Comparison of ENCODE assay signal across 32 mouse cellular contexts in genomic region chr11:32307006-32307405, GRCm38 (mm10). TPM values are rescaled to one million over a fixed set of nuclear protein-coding genes. Genes with fewer than 3 reads are reported as not detected.
DNase-seq lines count a peak whose midpoint lies in the region; ATAC-seq and TF ChIP-seq lines count a peak whose summit lies in the region.
"Had no signal": no experiment of that assay in that cellular context is flagged by ENCODE, and none has a peak within 500 bp of the region (broad histone marks: within the 10 kb centered on the region; RNA-seq: fewer than 3 reads in every experiment).

No protein-coding gene starts in this region.

- no peaks in the 10 kb centered on the region for H3K4me1 ChIP-seq in liver, embryonic 11.5 days (replicated peaks; ENCODE audit: control insufficient read depth, insufficient read depth, low read length)
- peaks cover 3 to 11% of the 10 kb centered on the region in 2 experiments for H3K4me1 ChIP-seq in liver, embryonic 14.5 days (replicated peaks; ENCODE audit: control insufficient read depth in 2 of 2, insufficient read depth in 2 of 2, low read length in 1 of 2)
- H3K4me1 ChIP-seq in liver, postnatal 0 days (ENCODE audit: insufficient read depth) = no peaks in the 10 kb centered on the region
- no peaks in the 10 kb centered on the region for H3K4me1 ChIP-seq in lung, adult 2 months (ENCODE audit: control insufficient read depth, insufficient read depth, low read length)
- H3K4me1 ChIP-seq: embryonic facial prominence, embryonic 12.5 days; embryonic facial prominence, embryonic 15.5 days; hindbrain, embryonic 15.5 days had no signal

- no peak overlapping the region for H3K4me2 ChIP-seq in liver, embryonic 11.5 days
- peak overlapping the region; percentile 17; the same call in 1 of the 2 replicates for H3K4me2 ChIP-seq in liver, embryonic 14.5 days (ENCODE audit: low read depth)
- no peak overlapping the region for H3K4me2 ChIP-seq in liver, postnatal 0 days (ENCODE audit: low read depth, low read length)
- H3K4me2 ChIP-seq: embryonic facial prominence, embryonic 12.5 days; embryonic facial prominence, embryonic 15.5 days; forebrain, embryonic 13.5 days; heart, embryonic 11.5 days; hindbrain, embryonic 12.5 days; hindbrain, embryonic 15.5 days had no signal

- no peak overlapping the region for H3K4me3 ChIP-seq in liver, embryonic 11.5 days (ENCODE audit: low read depth, low read length)
- H3K4me3 ChIP-seq in liver, embryonic 14.5 days (ENCODE audit: insufficient read depth in 1 of 2, low read depth in 2 of 2, low read length in 2 of 2) = no peak overlapping the region
- H3K4me3 ChIP-seq in liver, postnatal 0 days (ENCODE audit: low read depth, low read length) = no peak overlapping the region
- no peak overlapping the region for H3K4me3 ChIP-seq in lung, adult 2 months (replicated peaks; ENCODE audit: extremely low read depth, low read depth, low read length)
- H3K4me3 ChIP-seq: embryonic facial prominence, embryonic 12.5 days; embryonic facial prominence, embryonic 15.5 days; forebrain, embryonic 10.5 days; forebrain, embryonic 13.5 days; hindbrain, embryonic 12.5 days; hindbrain, embryonic 15.5 days had no signal

- DNase-seq in liver, embryonic 11.5 days (ENCODE audit: low spot score) = no peak
- no peak for DNase-seq in liver
- DNase-seq in liver, embryonic 14.5 days (ENCODE audit: low read depth in 3 of 3, low spot score in 3 of 3) = no peak
- no peak for DNase-seq in liver, postnatal 0 days
- no peak for DNase-seq in lung, adult 2 months
- no peak for DNase-seq in adrenal gland, postnatal 36 days
- DNase-seq: adrenal gland, postnatal 10 days; cerebellum, adult 11 months; cerebellum, adult 2 months; cerebellum, adult 9-11 months; cerebellum, postnatal 25 days; gastrocnemius, postnatal 10 days; heart, adult 11 months had no signal

- H3K9me3 ChIP-seq in liver, embryonic 11.5 days (ENCODE audit: control insufficient read depth, low read length) = no peaks in the 10 kb centered on the region
- no peaks in the 10 kb centered on the region for H3K9me3 ChIP-seq in liver, embryonic 14.5 days (ENCODE audit: control insufficient read depth, low read length)
- H3K9me3 ChIP-seq in liver, postnatal 0 days (ENCODE audit: low read length) = no peaks in the 10 kb centered on the region
- H3K9me3 ChIP-seq: embryonic facial prominence, embryonic 12.5 days; embryonic facial prominence, embryonic 15.5 days; forebrain, embryonic 10.5 days; forebrain, embryonic 13.5 days; hindbrain, embryonic 12.5 days; hindbrain, embryonic 15.5 days had no signal

- WGBS in liver, embryonic 11.5 days = 79% methylated on average over 1 of the region's 1 CpGs
- WGBS in liver, embryonic 14.5 days (ENCODE audit: insufficient replicate concordance) = 55% methylated on average over 1 of the region's 1 CpGs
- 45% methylated on average over 1 of the region's 1 CpGs for WGBS in liver, postnatal 0 days (ENCODE audit: insufficient replicate concordance)
- 63% methylated on average over 1 of the region's 1 CpGs for WGBS in lung, adult 2 months

- H3K9ac ChIP-seq in liver, embryonic 11.5 days (ENCODE audit: low read depth, low read length) = no peak overlapping the region
- H3K9ac ChIP-seq in liver, embryonic 14.5 days (replicated peaks) = no peak overlapping the region
- no peak overlapping the region for H3K9ac ChIP-seq in liver, postnatal 0 days (replicated peaks)
- H3K9ac ChIP-seq: embryonic facial prominence, embryonic 12.5 days; embryonic facial prominence, embryonic 15.5 days; forebrain, embryonic 13.5 days; hindbrain, embryonic 12.5 days; hindbrain, embryonic 15.5 days had no signal

- H3K27ac ChIP-seq in liver, embryonic 11.5 days (ENCODE audit: low read depth, low read length) = no peak overlapping the region
- H3K27ac ChIP-seq in liver, embryonic 14.5 days = no peak overlapping the region
- H3K27ac ChIP-seq in liver, postnatal 0 days (ENCODE audit: low read depth) = no peak overlapping the region
- H3K27ac ChIP-seq: embryonic facial prominence, embryonic 12.5 days; embryonic facial prominence, embryonic 15.5 days; forebrain, embryonic 10.5 days; forebrain, embryonic 13.5 days; hindbrain, embryonic 12.5 days; hindbrain, embryonic 15.5 days had no signal

- no peak for TF ChIP-seq CTCF in liver, embryonic 14.5 days (IDR thresholded peaks at IDR 0.05; ENCODE audit: low read depth)
- no peak for TF ChIP-seq CTCF in liver, postnatal 0 days (IDR thresholded peaks at IDR 0.05; ENCODE audit: low read depth)
- no peak for TF ChIP-seq CTCF in lung, adult 2 months (IDR thresholded peaks at IDR 0.05; ENCODE audit: insufficient read depth, low read length)

- H3K36me3 ChIP-seq in liver, embryonic 11.5 days (ENCODE audit: control insufficient read depth, insufficient read depth, low read length) = no peaks in the 10 kb centered on the region
- peaks cover 4% of the 10 kb centered on the region; the same call in 1 of the 2 replicates for H3K36me3 ChIP-seq in liver, embryonic 14.5 days (replicated peaks; ENCODE audit: control insufficient read depth, insufficient read depth, low read depth)
- no peaks in the 10 kb centered on the region for H3K36me3 ChIP-seq in liver, postnatal 0 days (replicated peaks; ENCODE audit: insufficient read depth, low read length)
- H3K36me3 ChIP-seq: embryonic facial prominence, embryonic 12.5 days; embryonic facial prominence, embryonic 15.5 days; forebrain, embryonic 10.5 days; hindbrain, embryonic 12.5 days; hindbrain, embryonic 15.5 days had no signal

- TF ChIP-seq EP300 in liver, embryonic 14.5 days (IDR thresholded peaks at IDR 0.05; ENCODE audit: low read depth) = 0 out of 2 replicates have a peak, but pooled peaks have one; percentile 9
- TF ChIP-seq EP300 in liver, postnatal 0 days (IDR thresholded peaks at IDR 0.05; ENCODE audit: low read depth) = no peak

- TF ChIP-seq POLR2A in lung, adult 2 months (IDR thresholded peaks at IDR 0.05; ENCODE audit: borderline replicate concordance, extremely low read depth, low read depth, low read length) = no peak

- peaks cover 4% of the 10 kb centered on the region; the same call in 1 of the 2 replicates for H3K27me3 ChIP-seq in liver, embryonic 11.5 days (replicated peaks; ENCODE audit: control insufficient read depth, insufficient read depth, low read length)
- no peaks in the 10 kb centered on the region for H3K27me3 ChIP-seq in liver, embryonic 14.5 days (ENCODE audit: control insufficient read depth, insufficient read depth, low read length)
- H3K27me3 ChIP-seq in liver, postnatal 0 days (ENCODE audit: insufficient read depth, low read length) = no peaks in the 10 kb centered on the region
- H3K27me3 ChIP-seq: embryonic facial prominence, embryonic 12.5 days; embryonic facial prominence, embryonic 15.5 days; forebrain, embryonic 13.5 days; hindbrain, embryonic 12.5 days; hindbrain, embryonic 15.5 days had no signal

- peak; percentile 66 for ATAC-seq in liver, embryonic 11.5 days (replicated peaks; ENCODE audit: low FRiP score)
- ATAC-seq in liver, embryonic 14.5 days (ENCODE audit: insufficient read depth) = peak; percentile 64
- ATAC-seq in liver, postnatal 0 days = peak; percentile 25; the same call in 1 of the 2 replicates
- ATAC-seq: activated CD4-positive, CD25-positive, alpha-beta regulatory T cell, adult 4 months; forebrain, embryonic 13.5 days; forebrain, embryonic 16.5 days had no signal

RNA-seq across cellular contexts. Expression of gene Hbq1a, which starts 7.1 kb away (rescaled TPM):
- 0.47 and 0.92 TPM in 2 replicates for polyA plus RNA-seq in liver, embryonic 11.5 days (2014; fragmentation: Nextera tagmentation; extraction: Ambion mirVana)
- 7.8 and 9.1 TPM in 2 replicates for polyA plus RNA-seq in liver, embryonic 14.5 days (2012; rRNA removed)
- 7.9 TPM in 2 replicates for polyA plus RNA-seq in liver, embryonic 14.5 days (2014; fragmentation: Nextera tagmentation; extraction: Ambion mirVana)
- polyA plus RNA-seq in liver, postnatal 0 days (2015; fragmentation: Nextera tagmentation; extraction: Ambion mirVana) = 3.0 and 4.4 TPM in 2 replicates
- 1.1 and 1.3 TPM in 2 replicates for polyA plus RNA-seq in lung, adult 2 months (2012; rRNA removed)
- under 1 TPM; 0.49 to 0.93 TPM for total RNA-seq in adrenal gland, postnatal 36 days (2021)
- total RNA-seq: adrenal gland, adult 18-20 months; adrenal gland, postnatal 10 days; common myeloid progenitor, adult 5-6 weeks; ES-E14; gastrocnemius, adult 18-20 months; gastrocnemius, postnatal 10 days; gastrocnemius, postnatal 4 days; hematopoietic stem cell, adult 5-6 weeks had no signal
- polyA plus RNA-seq: activated CD4-positive, CD25-positive, alpha-beta regulatory T cell, adult 4 months; embryonic facial prominence, embryonic 12.5 days; forebrain, embryonic 10.5 days; heart, postnatal 0 days had no signal

RNA-seq across cellular contexts. Expression of gene Hba-a2, which starts 10.7 kb away (rescaled TPM):
- 25,282 and 25,421 TPM in 2 replicates for polyA plus RNA-seq in liver, embryonic 11.5 days (2014; fragmentation: Nextera tagmentation; extraction: Ambion mirVana)
- polyA plus RNA-seq in liver, embryonic 14.5 days (2012; rRNA removed) = 214,511 and 362,158 TPM in 2 replicates
- 162,484 and 169,597 TPM in 2 replicates for polyA plus RNA-seq in liver, embryonic 14.5 days (2014; fragmentation: Nextera tagmentation; extraction: Ambion mirVana)
- 64,656 and 66,091 TPM in 2 replicates for polyA plus RNA-seq in liver, postnatal 0 days (2015; fragmentation: Nextera tagmentation; extraction: Ambion mirVana)
- polyA plus RNA-seq in lung, adult 2 months (2012; rRNA removed) = 11,114 and 27,871 TPM in 2 replicates
- 1,000 to 10,000 TPM; 1,676 to 2,955 TPM for total RNA-seq in adrenal gland, postnatal 36 days (2021)

RNA-seq across cellular contexts. Expression of gene Hbq1b, which starts 20.2 kb away (rescaled TPM):
- polyA plus RNA-seq in liver, embryonic 11.5 days (2014; fragmentation: Nextera tagmentation; extraction: Ambion mirVana) = 43.6 and 45.8 TPM in 2 replicates
- polyA plus RNA-seq in liver, embryonic 14.5 days (2012; rRNA removed) = 127 and 156 TPM in 2 replicates
- polyA plus RNA-seq in liver, embryonic 14.5 days (2014; fragmentation: Nextera tagmentation; extraction: Ambion mirVana) = 157 and 161 TPM in 2 replicates
- polyA plus RNA-seq in liver, postnatal 0 days (2015; fragmentation: Nextera tagmentation; extraction: Ambion mirVana) = 70.9 and 75.1 TPM in 2 replicates
- polyA plus RNA-seq in lung, adult 2 months (2012; rRNA removed) = 0.60 and 1.6 TPM in 2 replicates
- not detected for total RNA-seq in adrenal gland, postnatal 36 days (2021)
- total RNA-seq: adrenal gland, adult 18-20 months; common myeloid progenitor, adult 5-6 weeks; gastrocnemius, adult 18-20 months; gastrocnemius, postnatal 4 days; hematopoietic stem cell, adult 5-6 weeks had no signal
- polyA plus RNA-seq: activated CD4-positive, CD25-positive, alpha-beta regulatory T cell, adult 4 months had no signal

RNA-seq across cellular contexts. Expression of gene Hba-a1, which starts 23.7 kb away (rescaled TPM):
- polyA plus RNA-seq in liver, embryonic 11.5 days (2014; fragmentation: Nextera tagmentation; extraction: Ambion mirVana) = 12,698 and 12,741 TPM in 2 replicates
- 26,041 and 60,430 TPM in 2 replicates for polyA plus RNA-seq in liver, embryonic 14.5 days (2012; rRNA removed)
- 70,707 and 74,513 TPM in 2 replicates for polyA plus RNA-seq in liver, embryonic 14.5 days (2014; fragmentation: Nextera tagmentation; extraction: Ambion mirVana)
- 32,136 and 32,798 TPM in 2 replicates for polyA plus RNA-seq in liver, postnatal 0 days (2015; fragmentation: Nextera tagmentation; extraction: Ambion mirVana)
- polyA plus RNA-seq in lung, adult 2 months (2012; rRNA removed) = 5,782 and 18,923 TPM in 2 replicates
- 1,000 to 10,000 TPM; 2,230 to 3,771 TPM for total RNA-seq in adrenal gland, postnatal 36 days (2021)
- total RNA-seq: ES-E14 had no signal

RNA-seq across cellular contexts. Expression of gene Hba-x, which starts 30.8 kb away (rescaled TPM):
- 4,144 and 4,673 TPM in 2 replicates for polyA plus RNA-seq in liver, embryonic 11.5 days (2014; fragmentation: Nextera tagmentation; extraction: Ambion mirVana)
- 32.1 and 38.8 TPM in 2 replicates for polyA plus RNA-seq in liver, embryonic 14.5 days (2012; rRNA removed)
- 74.9 and 85.3 TPM in 2 replicates for polyA plus RNA-seq in liver, embryonic 14.5 days (2014; fragmentation: Nextera tagmentation; extraction: Ambion mirVana)
- 5.6 and 6.3 TPM in 2 replicates for polyA plus RNA-seq in liver, postnatal 0 days (2015; fragmentation: Nextera tagmentation; extraction: Ambion mirVana)
- not detected in 2 replicates for polyA plus RNA-seq in lung, adult 2 months (2012; rRNA removed)
- total RNA-seq in adrenal gland, postnatal 36 days (2021) = not detected
- total RNA-seq: adrenal gland, adult 18-20 months; adrenal gland, postnatal 10 days; adrenal gland, postnatal 4 days; common myeloid progenitor, adult 5-6 weeks; ES-E14; gastrocnemius, adult 18-20 months; gastrocnemius, postnatal 10 days; gastrocnemius, postnatal 4 days; heart, adult 8-10 months; heart, postnatal 25 days; hematopoietic stem cell, adult 5-6 weeks had no signal
- polyA plus RNA-seq: activated CD4-positive, CD25-positive, alpha-beta regulatory T cell, adult 4 months had no signal

Comparison
In these comparisons a context has a peak if more than half of its experiments do, and no peak if none do; other contexts are left out.
1. RNA of gene Hbq1b, which starts 20.2 kb away (polyA plus RNA-seq): 127 to 161 TPM in liver, embryonic 14.5 days, 70.9 to 75.1 TPM in liver, postnatal 0 days and 43.6 to 45.8 TPM in liver, embryonic 11.5 days; 0.60 to 1.6 TPM in lung, adult 2 months; every median in the first group is over 10 times any median in the second.
2. Peak in every context shown above with its lines, with median percentiles within 50 percentile points of each other: ATAC-seq.